Mouse (Mus musculus): ENCODE measurements around the gene Gm10153.

- TF ChIP-seq POLR2A (IDR thresholded peaks at IDR 0.05; ENCODE audit: insufficient read length, low read depth): no peak
- TF ChIP-seq TCF12 (IDR thresholded peaks at IDR 0.05; ENCODE audit: insufficient read depth, poor library complexity, severe bottlenecking): no peak
Measured at GRCm38 (mm10) chr7:142159366-142159765, 30.8 kb downstream of the Gm10153 start.

All from myocyte (in vitro differentiated cells).